Mouse (Mus musculus) effector memory CD4-positive, alpha-beta T cell, adult 5 months (primary cell): Measurements from ENCODE around the gene Tomm70a. TPM values are rescaled to one million over a fixed set of nuclear protein-coding genes. Genes with fewer than 3 reads are reported as not detected.

Experiments
- polyA plus RNA-seq: library from polyadenylated mRNA; unstranded; fragments of 100-300 nt; shearing (Covaris generic); gene quantifications from one replicate; pipeline ENCODE4 v1.2.1, GENCODE M21; 2017

Gene Tomm70a
- 39.5 TPM for polyA plus RNA-seq

DNA sequence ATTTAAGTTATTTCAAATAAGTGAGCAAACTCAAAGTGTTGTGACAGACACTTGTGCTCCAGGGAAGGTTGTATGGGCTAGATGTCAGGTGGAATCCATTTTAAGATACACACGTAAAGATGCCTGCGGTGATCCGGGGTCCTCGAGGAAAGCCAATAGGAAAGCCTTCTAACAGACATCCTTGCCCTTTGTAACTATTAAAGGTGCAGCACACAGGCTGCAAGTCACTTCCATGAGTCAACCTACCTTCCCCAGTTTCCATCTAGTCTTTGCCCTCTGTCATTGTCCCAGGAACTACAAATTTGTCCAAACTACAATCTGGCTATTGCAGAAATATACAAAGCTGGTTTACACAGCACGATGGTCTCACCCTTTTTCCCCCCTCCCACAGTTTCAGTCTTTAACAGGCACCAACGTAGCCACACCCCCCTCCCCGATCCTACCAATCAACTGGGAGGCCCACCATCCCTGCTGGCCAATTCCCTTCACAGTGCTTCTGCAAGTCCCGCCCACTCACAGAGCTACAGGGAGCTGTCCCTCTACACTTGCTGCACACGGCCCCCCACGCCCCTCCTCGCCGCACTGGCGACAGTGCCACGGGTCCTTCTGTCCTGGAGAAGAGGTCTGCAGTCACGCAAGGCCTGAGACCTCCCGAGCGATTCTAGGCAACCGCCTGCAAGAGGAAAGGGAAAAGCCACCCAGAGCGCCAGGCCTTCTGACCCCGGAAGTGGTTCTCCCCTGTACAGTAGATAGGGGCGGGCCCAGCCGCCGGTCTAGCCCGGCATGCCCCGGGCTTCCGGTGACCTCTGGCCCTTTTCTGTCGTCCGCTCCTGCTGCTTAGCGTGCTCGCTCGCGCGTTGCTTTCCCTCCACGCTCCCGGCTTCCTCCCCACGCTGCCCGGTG lies at the start of gene Tomm70a:
Gene Tomm70a (plus strand): TSS at position 791 of the 903 bp plus-strand sequence.

GRCm38 (mm10) chr16:57166611-57167513 lies 45.4 kb downstream of the Tomm70a start, which contains the start of gene Nit2:
Gene Nit2 (minus strand): TSS chr16:57167341.

Other genes starting within 250 kb of the Tomm70a start
- not detected for gene Tmem45a, start 235.5 kb upstream of the Tomm70a start, polyA plus RNA-seq
- gene Lnp1, start 193.6 kb upstream of the Tomm70a start, polyA plus RNA-seq = not detected
- not detected for gene Tmem45a2, start 50.3 kb upstream of the Tomm70a start, polyA plus RNA-seq
- 15.2 TPM for gene Nit2, start 45.6 kb downstream of the Tomm70a start, polyA plus RNA-seq
- gene Tbc1d23, start 109.8 kb downstream of the Tomm70a start, polyA plus RNA-seq = 36.2 TPM
- gene Tmem30c, start 171.2 kb downstream of the Tomm70a start, polyA plus RNA-seq = not detected
- 15.3 TPM for gene Filip1l, start 231.4 kb downstream of the Tomm70a start, polyA plus RNA-seq